Mouse (Mus musculus) retina, adult 2 months (tissue): ENCODE results near the gene Cyp2c68.
"Not testable (repeated sequence)": the region's sequence is repeated elsewhere in the genome, so short reads cannot be mapped to it uniquely, and the experiment has no call there.

ENCODE experiments used
- DNase-seq: peaks from one replicate; pipeline ENCODE4 v3.0.0-alpha.2; 2012; ENCODE audit warnings: low read depth, low spot score

The Cyp2c68 gene

GRCm38 (mm10) chr19:39740920-39741319 is at the start of gene Cyp2c68:
Cyp2c68 (minus strand) TSS chr19:39741054.
- no peak for DNase-seq

- not testable (repeated sequence) for DNase-seq
Measured at GRCm38 (mm10) chr19:39785458-39785857, 44.6 kb upstream of the Cyp2c68 start.

DNA sequence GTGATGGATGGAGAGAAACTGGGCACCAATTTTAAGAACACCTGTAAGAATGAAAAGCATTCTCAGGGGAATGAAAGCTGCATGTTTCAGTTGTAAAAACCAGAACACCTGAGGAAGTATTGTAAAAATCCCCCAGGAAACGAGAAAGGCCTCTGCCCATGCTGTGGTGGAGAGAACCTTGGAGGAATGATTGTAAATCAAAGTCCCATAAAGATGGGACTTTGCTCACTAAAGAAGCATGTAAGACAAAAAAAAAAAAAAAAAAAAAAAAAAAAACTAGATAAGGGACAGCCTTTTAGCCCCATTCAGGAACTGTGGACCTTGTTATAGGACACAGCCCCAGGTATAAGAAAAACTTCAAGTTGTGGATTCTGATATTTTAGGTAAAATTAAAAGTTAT is 4.5 kb upstream of the Cyp2c68 start:
- no peak for DNase-seq

- not testable (repeated sequence) for DNase-seq
Measured at GRCm38 (mm10) chr19:39744361-39744760, 3.5 kb upstream of the Cyp2c68 start.

DNA sequence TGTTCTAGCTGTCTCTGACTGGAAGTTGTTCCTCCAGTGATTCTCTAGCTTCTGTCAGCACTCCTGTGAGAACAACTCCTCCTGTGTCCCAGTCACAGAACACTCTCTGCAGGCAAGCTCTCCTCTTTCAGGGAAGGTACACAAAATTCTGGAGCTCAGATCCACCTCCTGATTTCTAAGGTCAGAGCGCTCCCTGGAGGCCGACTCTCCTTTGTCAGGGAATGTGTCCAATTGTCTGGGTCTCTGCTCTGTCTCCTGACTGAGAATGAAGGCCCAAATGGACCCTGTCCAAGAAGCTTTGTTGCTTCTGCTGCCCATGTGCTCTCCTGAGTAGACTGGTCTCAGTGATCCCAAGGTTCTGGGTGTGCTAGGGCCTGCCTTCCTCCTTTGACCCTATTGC is 29.7 kb downstream of the Cyp2c68 start:
- DNase-seq, result not testable (repeated sequence)

GRCm38 (mm10) chr19:39665650-39666049 is 75.2 kb downstream of the Cyp2c68 start:
- DNase-seq, result not testable (repeated sequence)

DNA sequence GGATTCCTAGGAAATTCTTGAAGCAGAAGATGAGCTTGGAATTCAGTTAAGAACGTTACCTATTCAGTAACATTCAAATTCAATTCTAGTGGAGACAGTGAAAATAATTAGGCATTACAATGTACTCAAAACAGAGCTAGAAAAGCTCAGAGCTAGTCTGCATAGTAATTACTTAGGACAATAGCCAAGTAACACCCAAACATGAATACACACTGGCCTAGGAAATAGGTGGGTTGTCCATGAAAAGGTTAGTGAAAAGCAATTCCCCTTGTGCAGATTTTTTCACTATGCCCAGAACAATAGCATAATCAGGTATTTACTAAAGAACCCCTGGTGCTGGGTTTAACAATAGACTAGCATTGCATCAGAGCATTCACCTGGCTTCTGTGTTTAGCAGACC is 88.5 kb downstream of the Cyp2c68 start:
- DNase-seq, result no peak

DNA sequence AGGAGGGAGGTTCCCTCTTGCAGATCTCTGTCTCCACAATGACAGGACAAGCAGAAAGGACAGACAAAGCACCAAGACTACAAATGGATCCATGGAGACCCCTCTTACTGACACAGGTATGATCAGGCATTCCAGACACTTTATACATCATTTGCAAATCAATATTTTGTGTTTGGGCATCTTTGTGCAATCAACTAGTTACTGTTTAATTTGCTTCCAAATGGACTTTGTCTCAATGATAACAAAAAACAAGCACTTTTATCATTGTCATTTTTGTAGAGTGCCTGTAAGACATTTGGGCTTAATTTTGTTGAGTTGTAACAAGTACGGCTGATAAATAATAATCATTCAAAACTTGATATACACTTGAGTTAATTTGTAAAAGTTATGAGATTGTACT is 91.9 kb downstream of the Cyp2c68 start, which contains the start of gene Cyp2c67:
Gene Cyp2c67, minus strand, starts transcription at position 114 of the 400 bp plus-strand sequence.
- DNase-seq, result no peak

- no peak for DNase-seq
Measured at GRCm38 (mm10) chr19:39647519-39647918, 93.3 kb downstream of the Cyp2c68 start.

DNA sequence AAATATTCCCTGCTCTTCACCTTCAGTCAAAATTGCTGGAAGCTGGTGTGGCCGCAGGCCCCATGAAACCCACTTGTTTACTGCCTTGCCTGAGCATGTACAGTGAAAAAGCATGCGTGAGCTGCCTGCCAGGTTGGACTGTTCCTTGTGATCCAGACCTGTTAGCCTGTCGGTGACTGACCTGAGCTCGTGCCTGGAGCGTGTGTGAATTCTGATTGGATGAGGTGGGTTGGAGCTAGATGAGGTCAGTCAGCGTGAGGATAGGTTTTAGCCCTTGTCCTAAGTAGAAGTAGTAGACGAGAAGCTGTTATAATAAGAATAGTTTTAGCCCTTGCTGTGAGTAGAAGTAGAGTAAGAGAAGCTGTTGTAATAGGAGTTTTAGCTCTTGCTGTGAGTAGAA is 96.3 kb downstream of the Cyp2c68 start:
- DNase-seq, result not testable (repeated sequence)
